Mouse (Mus musculus) heart, embryonic 15.5 days (tissue): ENCODE data around the gene AI661453. TPM values are rescaled to one million over a fixed set of nuclear protein-coding genes. Genes with fewer than 3 reads are reported as not detected.
A peak's percentile ranks its signal among the peaks of the same experiment; 100 is the strongest.

Experiments
- ATAC-seq: fragments of 200-750 bp; cut with Nextera tagmentation; replicated peaks from 2 replicates; pipeline ENCODE4 v1.8.0; 2017; ENCODE audit warnings: low read depth, moderate TSS enrichment; ENCODE audit not compliant: insufficient number of reproducible peaks, insufficient read depth, low FRiP score
- H3K27ac ChIP-seq: fragments of 300-500 bp; sonication (generic); 2 replicates; pipeline ENCODE4 v1.5.1; 2015; ENCODE audit warnings: mild to moderate bottlenecking, inconsistent platforms
- H3K27me3 ChIP-seq: fragments of 300-500 bp; sonication (generic); 2 replicates; pipeline ENCODE4 v1.6.1; 2015; ENCODE audit warnings: inconsistent platforms
- H3K36me3 ChIP-seq: fragments of 300-500 bp; sonication (generic); 2 replicates; pipeline ENCODE4 v1.6.1; 2015; ENCODE audit warnings: mild to moderate bottlenecking, inconsistent platforms
- H3K4me1 ChIP-seq: fragments of 300-500 bp; sonication (generic); replicated peaks from 2 replicates; pipeline ENCODE4 v1.6.1; 2015; ENCODE audit warnings: inconsistent platforms
- H3K4me2 ChIP-seq: fragments of 300-500 bp; sonication (generic); 2 replicates; pipeline ENCODE4 v1.6.1; 2015; ENCODE audit warnings: inconsistent platforms, mild to moderate bottlenecking, moderate library complexity
- H3K4me3 ChIP-seq: fragments of 300-500 bp; sonication (generic); 2 replicates; pipeline ENCODE4 v1.5.1; 2015; ENCODE audit warnings: mild to moderate bottlenecking, inconsistent platforms
- H3K9ac ChIP-seq: fragments of 300-500 bp; sonication (generic); 2 replicates; pipeline ENCODE4 v1.6.1; 2015; ENCODE audit warnings: mild to moderate bottlenecking, inconsistent platforms
- H3K9me3 ChIP-seq: fragments of 300-500 bp; sonication (generic); replicated peaks from 2 replicates; pipeline ENCODE4 v1.6.1; 2016; ENCODE audit warnings: inconsistent platforms
- WGBS: fragments of 180-500 bp; shearing (Covaris S2); methylation state at CpG from one replicate; pipeline ENCODE4 v1.1.7; 2015; ENCODE audit warnings: mixed read lengths; 5-methylcytosine and 5-hydroxymethylcytosine counted together
- polyA plus RNA-seq: library from polyadenylated mRNA; unstranded; fragments of >200 nt; fragmentation: Nextera tagmentation; extraction: Ambion mirVana; gene quantifications from 2 replicates; pipeline ENCODE4 v1.2.1, GENCODE M21; 2015

Gene AI661453
- polyA plus RNA-seq, 1 experiment from 2014 or later = 0.96 TPM

GRCm38 (mm10) chr17:47504228-47504627 is 67.8 kb downstream of the AI661453 start:
- H3K27ac ChIP-seq = peak overlapping the region; percentile 74; the same call in 1 of the 2 replicates
- H3K4me2 ChIP-seq = peak overlapping the region; percentile 82
- H3K27me3 ChIP-seq = no peaks in the 10 kb centered on the region
- 0 out of 2 replicates have a peak overlapping the region, but pooled peaks have one; percentile 64 for H3K9ac ChIP-seq
- peaks cover 8% of the 10 kb centered on the region; the same call in 1 of the 2 replicates for H3K36me3 ChIP-seq
- peak overlapping the region; percentile 55 for H3K4me3 ChIP-seq
- WGBS = 62% methylated on average over 5 of the region's 5 CpGs
- H3K9me3 ChIP-seq = no peaks in the 10 kb centered on the region
- H3K4me1 ChIP-seq = peaks cover 49% of the 10 kb centered on the region
- no peak for ATAC-seq

- ATAC-seq = no peak
- peaks cover 4% of the 10 kb centered on the region; the same call in 1 of the 2 replicates for H3K36me3 ChIP-seq
- WGBS = under 1% methylated on average over 22 of the region's 22 CpGs
- H3K27ac ChIP-seq = peak within 1 kb of the TSS; percentile 74
- peaks cover 51% of the 10 kb centered on the region for H3K4me1 ChIP-seq
- no peaks in the 10 kb centered on the region for H3K9me3 ChIP-seq
- peak within 1 kb of the TSS; percentile 82 for H3K4me2 ChIP-seq
- peak within 1 kb of the TSS; percentile 64 for H3K9ac ChIP-seq
- H3K4me3 ChIP-seq = peak within 1 kb of the TSS; percentile 55
- H3K27me3 ChIP-seq = no peaks in the 10 kb centered on the region
These were observed 68.5 kb downstream of the AI661453 start, which contains the start of gene Ccnd3 for GRCm38 (mm10) chr17:47504941-47505346. Ccnd3 (plus strand) TSS chr17:47505051.

GRCm38 (mm10) chr17:47505566-47505965 is 69.2 kb downstream of the AI661453 start:
- H3K4me2 ChIP-seq = peak overlapping the region; percentile 82
- H3K9me3 ChIP-seq = no peaks in the 10 kb centered on the region
- peak overlapping the region; percentile 74 for H3K27ac ChIP-seq
- no peaks in the 10 kb centered on the region; the same call in 1 of the 2 replicates for H3K36me3 ChIP-seq
- no peaks in the 10 kb centered on the region for H3K27me3 ChIP-seq
- WGBS = 60% methylated on average over 2 of the region's 2 CpGs
- H3K4me3 ChIP-seq = peak overlapping the region; percentile 55
- no peak for ATAC-seq
- peaks cover 53% of the 10 kb centered on the region for H3K4me1 ChIP-seq
- H3K9ac ChIP-seq = peak overlapping the region; percentile 64; the same call in 1 of the 2 replicates

- Histone ChIP-seq H3K27me3 (no peaks in the 10 kb centered on the region), H3K27ac (no peak overlapping the region; the same call in 1 of the 2 replicates), H3K4me2 (peak overlapping the region; percentile 82), H3K36me3 (no peaks in the 10 kb centered on the region), H3K9ac (no peak overlapping the region; the same call in 1 of the 2 replicates), H3K4me1 (peaks cover 52% of the 10 kb centered on the region), H3K4me3 (peak overlapping the region; percentile 55; the same call in 1 of the 2 replicates), H3K9me3 (no peaks in the 10 kb centered on the region)
- WGBS = 86% methylated on average over 1 of the region's 1 CpGs
- ATAC-seq = no peak
These were observed 69.6 kb downstream of the AI661453 start for GRCm38 (mm10) chr17:47506042-47506441.

- H3K27ac ChIP-seq = no peak overlapping the region
- H3K4me1 ChIP-seq = peaks cover 51% of the 10 kb centered on the region
- H3K36me3 ChIP-seq = no peaks in the 10 kb centered on the region
- no peaks in the 10 kb centered on the region for H3K9me3 ChIP-seq
- no peaks in the 10 kb centered on the region for H3K27me3 ChIP-seq
- 83% methylated on average over 4 of the region's 4 CpGs for WGBS
- ATAC-seq = no peak
- H3K9ac ChIP-seq = no peak overlapping the region
- no peak overlapping the region for H3K4me3 ChIP-seq
- H3K4me2 ChIP-seq = no peak overlapping the region
These were observed 70.3 kb downstream of the AI661453 start for GRCm38 (mm10) chr17:47506697-47507096.

- Histone ChIP-seq H3K4me1 (peaks cover 57% of the 10 kb centered on the region), H3K9ac (no peak overlapping the region), H3K4me3 (peak overlapping the region; percentile 38; the same call in 1 of the 2 replicates), H3K27ac (peak overlapping the region; percentile 93), H3K27me3 (no peaks in the 10 kb centered on the region), H3K36me3 (no peaks in the 10 kb centered on the region), H3K9me3 (no peaks in the 10 kb centered on the region), H3K4me2 (peak overlapping the region; percentile 62)
- no peak for ATAC-seq
- 72% methylated on average over 2 of the region's 2 CpGs for WGBS
These were observed 71.1 kb downstream of the AI661453 start for GRCm38 (mm10) chr17:47507523-47507922.

- H3K9ac ChIP-seq = peak overlapping the region; percentile 46
- ATAC-seq = peak; percentile 75
- peak overlapping the region; percentile 62 for H3K4me2 ChIP-seq
- H3K27ac ChIP-seq = peak overlapping the region; percentile 93
- no peaks in the 10 kb centered on the region for H3K27me3 ChIP-seq
- no peaks in the 10 kb centered on the region for H3K36me3 ChIP-seq
- H3K4me1 ChIP-seq = peaks cover 59% of the 10 kb centered on the region
- WGBS = 7% methylated on average over 12 of the region's 12 CpGs
- peak overlapping the region; percentile 38 for H3K4me3 ChIP-seq
- no peaks in the 10 kb centered on the region for H3K9me3 ChIP-seq
These were observed 71.7 kb downstream of the AI661453 start for GRCm38 (mm10) chr17:47508012-47508608.

- no peak for ATAC-seq
- Histone ChIP-seq H3K36me3 (no peaks in the 10 kb centered on the region), H3K27ac (peak overlapping the region; percentile 93), H3K27me3 (no peaks in the 10 kb centered on the region), H3K9me3 (no peaks in the 10 kb centered on the region), H3K4me1 (peaks cover 66% of the 10 kb centered on the region), H3K4me3 (no peak overlapping the region), H3K9ac (no peak overlapping the region), H3K4me2 (no peak overlapping the region)
- 51% methylated on average over 9 of the region's 9 CpGs for WGBS
These were observed 72.8 kb downstream of the AI661453 start for GRCm38 (mm10) chr17:47509031-47509705.

- H3K9ac ChIP-seq = peak overlapping the region; percentile 54
- H3K27ac ChIP-seq = peak overlapping the region; percentile 90
- peaks cover 49% of the 10 kb centered on the region for H3K4me1 ChIP-seq
- H3K27me3 ChIP-seq = no peaks in the 10 kb centered on the region
- H3K9me3 ChIP-seq = no peaks in the 10 kb centered on the region
- peak; percentile 88 for ATAC-seq
- H3K36me3 ChIP-seq = no peaks in the 10 kb centered on the region
- peak overlapping the region; percentile 36 for H3K4me3 ChIP-seq
- H3K4me2 ChIP-seq = peak overlapping the region; percentile 60
- 8% methylated on average over 25 of the region's 25 CpGs for WGBS
These were observed 75.0 kb downstream of the AI661453 start for GRCm38 (mm10) chr17:47511111-47512020.

GRCm38 (mm10) chr17:47512956-47513775 is 76.8 kb downstream of the AI661453 start:
- H3K27ac ChIP-seq = peak overlapping the region; percentile 73
- H3K4me3 ChIP-seq = no peak overlapping the region
- no peaks in the 10 kb centered on the region for H3K9me3 ChIP-seq
- H3K4me1 ChIP-seq = peaks cover 48% of the 10 kb centered on the region
- H3K27me3 ChIP-seq = no peaks in the 10 kb centered on the region
- 0 out of 2 replicates have a peak overlapping the region, but pooled peaks have one; percentile 11 for H3K9ac ChIP-seq
- WGBS = 55% methylated on average over 10 of the region's 10 CpGs
- no peak overlapping the region for H3K4me2 ChIP-seq
- no peak for ATAC-seq
- no peaks in the 10 kb centered on the region for H3K36me3 ChIP-seq
